Mouse (Mus musculus): Measurements from ENCODE around the gene Suox. TPM values are rescaled to one million over a fixed set of nuclear protein-coding genes. Genes with fewer than 3 reads are reported as not detected.
A peak's percentile ranks its signal among the peaks of the same experiment; 100 is the strongest.
"Not testable (repeated sequence)": the region's sequence is repeated elsewhere in the genome, so short reads cannot be mapped to it uniquely, and the experiment has no call there.

Suox gene
- polyA plus RNA-seq, 2 experiments = 13.1 to 17.0 TPM

GRCm38 (mm10) chr10:128631571-128631970 is 42.3 kb downstream of the Suox start:
- Histone ChIP-seq H3K4me1 (ENCODE audit: control insufficient read depth, insufficient read depth, low read length) (no peaks in the 10 kb centered on the region), H3K9me3 (ENCODE audit: control insufficient read depth, low read length) (no peaks in the 10 kb centered on the region), H3K27me3 (ENCODE audit: control insufficient read depth, insufficient read depth, low read length) (no peaks in the 10 kb centered on the region), H3K4me2 (replicated peaks; ENCODE audit: low read depth, low read length, severe bottlenecking) (no peak overlapping the region), H3K36me3 (ENCODE audit: control insufficient read depth, insufficient read depth, low read length) (peaks cover 36% of the 10 kb centered on the region), H3K9ac (ENCODE audit: low read depth, low read length, severe bottlenecking) (no peak overlapping the region), H3K27ac (replicated peaks; ENCODE audit: low read depth, low read length) (no peak overlapping the region), H3K4me3 (replicated peaks; ENCODE audit: low read length) (no peak overlapping the region)
- TF ChIP-seq POLR2A (IDR thresholded peaks at IDR 0.05; ENCODE audit: borderline replicate concordance, extremely low read depth, insufficient read depth, insufficient read length) = no peak
- DNase-seq (ENCODE audit: low spot score) = no peak
- no peak for ATAC-seq (ENCODE audit: low FRiP score, low read depth)
- 20% methylated on average over 6 of the region's 6 CpGs for WGBS

GRCm38 (mm10) chr10:128630306-128630705 is 43.6 kb downstream of the Suox start:
- H3K27me3 ChIP-seq (ENCODE audit: control insufficient read depth, insufficient read depth, low read length); ATAC-seq (ENCODE audit: low FRiP score, low read depth): not testable (repeated sequence)
- 82% methylated on average over 5 of the region's 5 CpGs for WGBS

GRCm38 (mm10) chr10:128629746-128630145 is 44.1 kb downstream of the Suox start:
- Histone ChIP-seq H3K27ac (replicated peaks; ENCODE audit: low read depth, low read length) (no peak overlapping the region), H3K4me2 (replicated peaks; ENCODE audit: low read depth, low read length, severe bottlenecking) (no peak overlapping the region), H3K9ac (ENCODE audit: low read depth, low read length, severe bottlenecking) (no peak overlapping the region), H3K27me3 (ENCODE audit: control insufficient read depth, insufficient read depth, low read length) (no peaks in the 10 kb centered on the region), H3K36me3 (ENCODE audit: control insufficient read depth, insufficient read depth, low read length) (peaks cover 27% of the 10 kb centered on the region), H3K9me3 (ENCODE audit: control insufficient read depth, low read length) (no peaks in the 10 kb centered on the region), H3K4me1 (ENCODE audit: control insufficient read depth, insufficient read depth, low read length) (0 out of 2 replicates have a peak, but pooled peaks cover 5% of the 10 kb centered on the region), H3K4me3 (replicated peaks; ENCODE audit: low read length) (no peak overlapping the region)
- TF ChIP-seq POLR2A (IDR thresholded peaks at IDR 0.05; ENCODE audit: borderline replicate concordance, extremely low read depth, insufficient read depth, insufficient read length) = no peak
- DNase-seq (ENCODE audit: low spot score) (no peak), ATAC-seq (ENCODE audit: low FRiP score, low read depth) (no peak)
- 89% methylated on average over 2 of the region's 2 CpGs for WGBS

More at GRCm38 (mm10) chr10:128630306-128630705, 43.6 kb downstream of the Suox start:
- not testable (repeated sequence) for H3K4me3 ChIP-seq (replicated peaks; ENCODE audit: low read length); H3K27ac ChIP-seq (replicated peaks; ENCODE audit: low read depth, low read length); H3K4me1 ChIP-seq (ENCODE audit: control insufficient read depth, insufficient read depth, low read length); H3K9ac ChIP-seq (ENCODE audit: low read depth, low read length, severe bottlenecking); H3K4me2 ChIP-seq (replicated peaks; ENCODE audit: low read depth, low read length, severe bottlenecking); H3K9me3 ChIP-seq (ENCODE audit: control insufficient read depth, low read length); DNase-seq (ENCODE audit: low spot score)
- peaks cover 25% of the 10 kb centered on the region for H3K36me3 ChIP-seq (ENCODE audit: control insufficient read depth, insufficient read depth, low read length)

GRCm38 (mm10) chr10:128627398-128628317 is 46.2 kb downstream of the Suox start:
- no peak for TF ChIP-seq POLR2A (IDR thresholded peaks at IDR 0.05; ENCODE audit: borderline replicate concordance, extremely low read depth, insufficient read depth, insufficient read length)
- H3K9me3 ChIP-seq (ENCODE audit: control insufficient read depth, low read length) = no peaks in the 10 kb centered on the region
- H3K4me3 ChIP-seq (replicated peaks; ENCODE audit: low read length) = no peak overlapping the region
- no peak overlapping the region for H3K27ac ChIP-seq (replicated peaks; ENCODE audit: low read depth, low read length)
- H3K9ac ChIP-seq (ENCODE audit: low read depth, low read length, severe bottlenecking) = no peak overlapping the region
- no peak for DNase-seq (ENCODE audit: low spot score)
- no peak for ATAC-seq (ENCODE audit: low FRiP score, low read depth)
- 79% methylated on average over 10 of the region's 10 CpGs for WGBS
- no peak overlapping the region for H3K4me2 ChIP-seq (replicated peaks; ENCODE audit: low read depth, low read length, severe bottlenecking)
- H3K36me3 ChIP-seq (ENCODE audit: control insufficient read depth, insufficient read depth, low read length) = peaks cover 28% of the 10 kb centered on the region
- H3K4me1 ChIP-seq (ENCODE audit: control insufficient read depth, insufficient read depth, low read length) = 0 out of 2 replicates have a peak, but pooled peaks cover 5% of the 10 kb centered on the region
- no peaks in the 10 kb centered on the region for H3K27me3 ChIP-seq (ENCODE audit: control insufficient read depth, insufficient read depth, low read length)

GRCm38 (mm10) chr10:128626311-128627310 is 47.3 kb downstream of the Suox start, which contains the start of gene Rps26:
Gene Rps26, minus strand, starts transcription at chr10:128626747.
- Histone ChIP-seq H3K36me3 (ENCODE audit: control insufficient read depth, insufficient read depth, low read length) (peaks cover 26% of the 10 kb centered on the region), H3K9me3 (ENCODE audit: control insufficient read depth, low read length) (no peaks in the 10 kb centered on the region), H3K4me1 (ENCODE audit: control insufficient read depth, insufficient read depth, low read length) (0 out of 2 replicates have a peak, but pooled peaks cover 5% of the 10 kb centered on the region), H3K9ac (ENCODE audit: low read depth, low read length, severe bottlenecking) (peak within 1 kb of the TSS; percentile 83), H3K27me3 (ENCODE audit: control insufficient read depth, insufficient read depth, low read length) (no peaks in the 10 kb centered on the region), H3K4me2 (replicated peaks; ENCODE audit: low read depth, low read length, severe bottlenecking) (peak within 1 kb of the TSS; percentile 79), H3K27ac (replicated peaks; ENCODE audit: low read depth, low read length) (peak within 1 kb of the TSS; percentile 55), H3K4me3 (replicated peaks; ENCODE audit: low read length) (peak within 1 kb of the TSS; percentile 73)
- ATAC-seq (ENCODE audit: low FRiP score, low read depth) (peak; percentile 99), DNase-seq (ENCODE audit: low spot score) (peak; percentile 100)
- peak; percentile 92; the same call in 1 of the 2 replicates for TF ChIP-seq POLR2A (IDR thresholded peaks at IDR 0.05; ENCODE audit: borderline replicate concordance, extremely low read depth, insufficient read depth, insufficient read length)
- under 1% methylated on average over 40 of the region's 40 CpGs for WGBS
